Mouse (Mus musculus) left cerebral cortex, adult 2 months (tissue): ENCODE data around the gene Ppp1r9b. TPM values are rescaled to one million over a fixed set of nuclear protein-coding genes. Genes with fewer than 3 reads are reported as not detected.

ENCODE experiments used
- DNase-seq, 2 experiments: peaks; one replicate each; pipeline ENCODE4 v3.0.0; 2021 to 2022; ENCODE audit warnings: low spot score in 2 of 2, mixed read lengths in 1 of 2; ENCODE audit errors: extremely low spot score in 1 of 2
- H3K27ac ChIP-seq: fragments of 200-600 bp; 2 replicates; pipeline ENCODE4 v1.8.1; 2022
- H3K4me3 ChIP-seq: fragments of 200-600 bp; 2 replicates; pipeline ENCODE4 v1.8.1; 2022
- CTCF ChIP-seq: fragments of 200-600 bp; IDR thresholded peaks from 2 replicates; pipeline ENCODE4 v1.8.1; 2022; ENCODE audit warnings: antibody characterized with exemption, mild to moderate bottlenecking, moderate library complexity
- intact Hi-C: fragments of 180-260 bp; cut with DNase I; formaldehyde crosslinking; loops from one replicate; pipeline ENCODE4 v1.15.1; 2025
- total RNA-seq, 2 experiments: library from RNA; stranded (reverse); gene quantifications; 2 replicates each; pipeline ENCODE4 v1.2.3; 2021

Gene Ppp1r9b
- total RNA-seq, 2 experiments from 2014 or later = 709 to 735 TPM

DNA sequence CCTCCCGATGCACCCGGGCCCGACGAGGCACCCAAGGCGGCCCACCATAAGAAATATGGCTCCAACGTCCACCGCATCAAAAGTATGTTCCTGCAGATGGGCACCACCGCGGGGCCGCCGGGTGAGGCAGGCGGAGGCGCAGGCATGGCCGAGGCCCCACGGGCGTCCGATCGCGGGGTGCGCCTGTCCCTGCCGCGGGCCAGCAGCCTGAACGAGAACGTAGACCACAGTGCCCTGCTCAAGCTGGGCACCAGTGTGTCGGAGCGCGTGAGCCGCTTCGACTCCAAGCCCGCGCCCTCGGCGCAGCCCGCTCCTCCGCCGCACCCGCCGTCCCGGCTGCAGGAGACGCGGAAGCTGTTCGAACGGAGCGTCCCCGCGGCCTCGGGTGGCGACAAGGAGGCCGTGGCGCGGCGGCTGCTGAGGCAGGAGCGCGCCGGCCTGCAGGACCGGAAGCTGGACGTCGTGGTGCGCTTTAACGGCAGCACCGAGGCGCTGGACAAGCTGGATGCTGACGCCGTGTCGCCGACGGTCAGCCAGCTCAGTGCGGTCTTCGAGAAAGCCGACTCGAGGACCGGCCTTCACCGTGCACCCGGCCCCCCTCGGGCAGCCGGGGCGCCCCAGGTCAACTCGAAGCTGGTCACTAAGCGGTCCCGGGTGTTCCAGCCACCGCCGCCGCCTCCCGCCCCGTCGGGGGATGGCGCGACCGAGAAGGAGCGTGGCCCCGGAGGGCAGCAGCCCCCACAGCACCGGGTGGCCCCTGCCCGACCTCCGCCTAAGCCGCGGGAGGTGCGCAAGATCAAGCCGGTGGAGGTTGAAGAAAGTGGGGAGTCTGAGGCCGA is 1.0 kb downstream of the Ppp1r9b start:
- TF ChIP-seq CTCF = no peak
- Histone ChIP-seq H3K27ac (peak overlapping the region; percentile 98), H3K4me3 (peak overlapping the region; percentile 71)
- peak in 1 of 2 experiments; percentile 57 for DNase-seq
- intact Hi-C loops = loop anchor here (2.0 to 10.0 kb wide), 2 partner anchors 49 to 667 kb away; partner anchors contain the start of genes Ankrd40, Luc7l3 and Pdk2

DNA sequence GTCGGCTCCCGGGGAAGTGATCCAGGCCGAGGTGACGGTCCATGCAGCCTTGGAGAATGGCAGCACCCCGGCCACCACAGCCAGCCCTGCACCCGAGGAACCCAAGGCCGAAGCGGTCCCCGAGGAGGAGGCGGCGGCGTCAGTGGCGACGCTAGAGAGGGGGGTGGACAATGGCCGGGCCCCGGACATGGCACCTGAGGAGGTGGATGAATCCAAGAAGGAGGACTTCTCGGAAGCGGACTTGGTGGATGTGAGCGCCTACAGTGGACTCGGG is 1.6 kb downstream of the Ppp1r9b start:
- peak overlapping the region; percentile 71 for H3K4me3 ChIP-seq
- TF ChIP-seq CTCF = no peak
- DNase-seq = no peak
- intact Hi-C loops = loop anchor here (10.0 kb wide), 1 partner anchor 668 kb away; the partner anchor contains the start of genes Ankrd40 and Luc7l3
- peak overlapping the region; percentile 98 for H3K27ac ChIP-seq

DNA sequence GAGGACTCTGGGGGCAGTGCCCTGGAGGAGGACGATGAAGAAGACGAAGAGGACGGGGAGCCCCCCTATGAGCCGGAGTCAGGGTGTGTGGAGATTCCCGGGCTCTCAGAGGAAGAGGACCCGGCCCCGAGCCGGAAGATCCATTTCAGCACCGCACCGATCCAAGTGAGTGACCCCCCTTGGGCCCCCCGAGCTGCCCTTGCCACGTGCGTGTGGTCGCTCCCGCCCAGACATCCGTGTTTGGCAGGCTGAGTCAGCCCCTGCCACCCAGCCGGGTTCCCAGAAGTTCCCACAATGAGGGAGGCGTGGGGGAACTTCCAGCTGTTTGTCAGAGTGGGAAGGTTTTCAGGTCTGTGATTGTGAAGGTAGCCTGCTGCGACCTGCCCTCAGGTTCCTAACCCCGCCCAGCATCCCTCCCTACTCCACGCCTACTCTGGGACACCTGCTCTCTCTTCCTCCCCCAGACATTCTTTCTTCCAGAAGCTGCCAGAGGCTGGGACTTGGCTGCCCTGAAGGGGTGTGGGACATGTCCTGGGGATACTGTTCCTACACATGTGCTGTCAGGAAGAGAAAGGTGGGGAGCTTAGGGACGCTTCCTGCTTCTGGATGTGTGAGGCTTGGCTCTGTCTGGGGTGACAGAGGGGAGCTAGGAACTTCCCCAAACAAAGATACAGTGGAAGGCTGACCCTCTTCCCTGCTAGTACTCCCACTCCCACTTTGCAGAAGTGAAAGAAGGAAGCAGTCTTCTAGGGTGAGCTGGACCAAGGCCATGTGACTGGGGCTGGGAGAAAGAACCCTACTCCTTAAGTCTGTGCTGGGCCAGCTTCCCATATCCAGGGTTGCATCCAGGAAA is 2.1 kb downstream of the Ppp1r9b start:
- peak; percentile 50 to 61 for DNase-seq
- intact Hi-C loops = loop anchor here (10.0 kb wide), 1 partner anchor 668 kb away; the partner anchor contains the start of genes Ankrd40 and Luc7l3
- TF ChIP-seq CTCF = no peak
- Histone ChIP-seq H3K27ac (peak overlapping the region; percentile 98), H3K4me3 (peak overlapping the region; percentile 71)

DNA sequence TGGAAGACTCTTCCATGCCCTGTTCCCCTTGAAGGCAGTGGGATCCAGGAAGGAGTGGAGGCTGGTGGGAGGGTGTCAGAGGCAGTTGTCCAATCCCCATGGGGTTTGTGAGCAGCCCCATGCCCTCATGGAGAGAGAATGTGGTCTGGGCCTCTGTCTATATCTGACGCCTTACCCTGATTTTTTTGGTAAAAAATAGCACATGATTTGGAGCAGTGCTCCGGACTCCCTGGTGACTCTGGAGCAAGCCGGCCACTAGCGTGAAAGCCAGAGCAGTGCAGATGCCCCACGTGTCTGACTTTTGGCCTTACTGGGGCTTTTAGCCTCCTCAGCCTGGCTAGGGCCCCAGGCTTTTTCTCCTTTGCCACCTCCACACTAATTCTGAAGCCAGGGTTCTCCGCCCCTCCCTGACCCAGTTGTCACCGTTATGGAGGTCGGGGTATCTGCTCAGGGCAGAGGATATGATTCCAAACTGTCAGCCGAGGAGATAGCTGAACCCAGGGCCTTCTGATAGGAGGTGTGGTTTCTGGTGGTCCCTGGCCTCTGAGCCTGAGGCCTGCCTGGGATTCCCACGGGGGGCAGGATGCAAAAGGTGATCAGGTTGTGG is 3.5 kb downstream of the Ppp1r9b start:
- no peak for DNase-seq
- Histone ChIP-seq H3K4me3 (peak overlapping the region; percentile 71), H3K27ac (peak overlapping the region; percentile 98)
- intact Hi-C loops = loop anchor here (10.0 kb wide), 1 partner anchor 670 kb away; the partner anchor contains the start of genes Ankrd40 and Luc7l3
- no peak for TF ChIP-seq CTCF

DNA sequence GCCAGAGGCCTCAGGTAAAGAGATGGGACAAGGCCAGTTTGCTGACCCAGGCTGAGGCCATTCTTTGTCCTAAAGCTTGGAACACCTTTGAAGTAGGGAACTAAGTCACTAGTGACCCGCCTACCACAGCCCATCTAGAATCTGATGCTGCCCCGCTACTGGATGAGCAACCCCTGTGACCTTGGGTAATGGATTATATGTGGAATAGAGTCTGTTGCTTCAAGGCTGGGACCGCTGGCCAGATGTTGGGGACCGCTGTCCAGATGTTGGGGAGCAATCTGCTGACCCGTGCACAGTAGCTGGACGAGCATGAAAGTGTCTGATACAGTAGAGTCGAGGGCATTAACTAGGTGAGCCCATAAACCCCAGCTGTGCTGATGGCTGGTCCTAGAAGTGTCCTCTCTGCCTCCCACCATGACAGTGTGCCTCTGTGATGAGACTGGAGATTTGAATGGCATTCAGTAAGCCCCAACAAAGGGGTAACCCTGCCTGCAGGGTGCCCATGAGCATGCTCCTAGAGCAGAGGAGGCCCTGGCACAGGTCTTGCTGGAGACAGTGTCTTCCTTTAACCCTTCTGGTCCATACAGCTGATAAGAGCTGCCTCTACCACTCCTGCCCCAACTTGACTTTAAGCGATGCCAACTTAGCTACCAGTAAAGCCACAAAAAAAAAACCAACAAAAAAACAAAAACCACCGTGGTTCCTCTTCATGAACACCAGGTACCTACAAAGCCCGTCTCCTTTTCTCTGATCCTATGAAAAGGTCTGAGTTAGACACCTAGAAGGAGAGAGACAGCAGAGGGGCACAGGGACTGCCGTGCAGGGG is 4.3 kb downstream of the Ppp1r9b start:
- DNase-seq = no peak
- TF ChIP-seq CTCF = no peak
- intact Hi-C loops = loop anchor here (10.0 kb wide), 1 partner anchor 670 kb away; the partner anchor contains the start of genes Ankrd40 and Luc7l3
- no peak overlapping the region for H3K27ac ChIP-seq
- H3K4me3 ChIP-seq = peak overlapping the region; percentile 71

DNA sequence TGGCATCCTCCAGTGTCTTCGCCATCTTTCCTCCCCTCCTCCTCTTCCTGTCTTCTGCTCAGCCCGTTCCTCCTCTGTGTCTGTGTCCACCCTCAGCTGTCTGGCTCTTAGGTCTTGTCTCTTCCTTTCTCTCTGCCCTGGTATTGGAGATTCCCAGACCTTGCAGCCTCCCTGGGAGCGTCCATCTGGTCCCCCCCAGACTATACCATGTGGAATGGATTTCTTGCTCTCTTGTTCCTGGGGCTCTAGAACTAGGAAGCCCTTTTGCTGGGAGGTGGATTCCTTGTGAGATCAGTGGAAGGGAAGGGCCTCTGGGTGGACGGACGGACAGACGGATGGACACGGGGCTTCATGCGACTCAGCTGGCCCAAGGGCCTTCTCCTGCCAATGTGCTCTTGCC is 5.3 kb downstream of the Ppp1r9b start:
- intact Hi-C loops = loop anchor here (10.0 kb wide), 1 partner anchor 671 kb away; the partner anchor contains the start of genes Ankrd40 and Luc7l3
- Histone ChIP-seq H3K4me3 (no peak overlapping the region), H3K27ac (no peak overlapping the region)
- DNase-seq = no peak
- TF ChIP-seq CTCF = no peak

DNA sequence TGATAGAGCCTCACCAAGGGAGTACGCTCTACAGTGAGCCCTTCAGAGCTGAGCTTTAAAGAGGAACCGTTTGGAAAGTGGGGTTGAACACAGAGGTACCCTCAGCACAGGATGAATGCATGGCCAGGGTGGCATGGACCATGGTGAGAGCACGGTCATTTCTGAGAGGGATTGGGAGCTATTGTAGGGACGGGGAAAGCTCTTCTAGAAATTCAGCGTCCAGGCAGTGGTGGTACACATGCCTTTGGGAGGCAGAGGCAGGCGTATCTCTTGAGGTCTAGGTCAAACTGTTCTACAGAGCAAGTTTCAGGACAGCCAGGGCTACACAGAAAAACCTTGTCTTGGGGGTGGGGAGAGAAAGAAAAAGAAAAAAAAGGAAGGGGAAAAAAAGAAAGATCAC is 6.1 kb downstream of the Ppp1r9b start:
- intact Hi-C loops = loop anchor here (10.0 kb wide), 1 partner anchor 672 kb away; the partner anchor contains the start of genes Ankrd40 and Luc7l3
- DNase-seq = no peak
- Histone ChIP-seq H3K27ac (no peak overlapping the region), H3K4me3 (no peak overlapping the region)
- no peak for TF ChIP-seq CTCF

DNA sequence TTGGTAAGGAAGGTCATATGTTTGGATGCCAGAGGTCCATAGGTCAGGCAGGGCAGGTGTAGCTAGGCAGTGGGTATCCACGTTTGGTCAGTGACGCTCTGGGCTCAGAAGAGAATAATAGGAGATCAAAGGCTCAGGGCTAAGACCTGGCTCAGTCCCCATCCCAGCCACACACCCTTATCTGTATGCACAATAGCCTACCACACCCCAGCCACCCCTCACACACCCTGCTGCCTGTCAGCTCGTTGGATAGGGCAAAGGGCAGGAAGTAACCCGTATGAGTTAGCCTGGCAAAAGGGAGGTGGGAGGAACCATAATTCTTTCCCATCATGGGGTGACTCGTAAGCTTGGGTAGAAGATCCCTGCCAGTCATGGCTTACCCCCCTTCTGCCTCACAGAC is 6.8 kb downstream of the Ppp1r9b start:
- Histone ChIP-seq H3K4me3 (no peak overlapping the region), H3K27ac (peak overlapping the region; percentile 21)
- intact Hi-C loops = loop anchor here (10.0 kb wide), 1 partner anchor 673 kb away; the partner anchor contains the start of genes Ankrd40 and Luc7l3
- TF ChIP-seq CTCF = no peak
- no peak for DNase-seq

DNA sequence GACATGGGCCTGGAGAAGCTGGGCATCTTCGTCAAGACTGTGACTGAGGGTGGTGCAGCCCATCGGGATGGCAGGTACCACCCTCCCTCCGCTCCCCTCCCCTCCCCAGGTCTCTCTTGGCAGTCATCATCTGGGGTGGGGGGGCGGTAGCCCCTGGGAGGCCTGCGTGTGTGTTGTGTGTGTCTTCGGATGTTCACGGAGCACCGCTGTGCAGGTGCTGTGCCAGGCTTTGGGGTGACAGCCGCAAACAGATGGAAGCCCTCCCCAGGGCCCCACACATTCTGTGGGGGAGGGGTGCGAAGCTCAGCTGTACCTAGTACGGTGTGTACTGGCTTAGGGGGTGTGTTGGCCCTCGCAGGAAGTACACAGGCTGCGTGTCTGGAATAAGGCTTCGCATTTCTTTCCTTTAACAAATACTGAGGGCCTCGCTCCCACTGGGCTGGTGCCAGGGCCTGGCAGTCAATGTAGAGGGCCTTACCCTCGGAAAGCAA is 7.3 kb downstream of the Ppp1r9b start:
- DNase-seq = peak; percentile 62
- no peak overlapping the region for H3K4me3 ChIP-seq
- intact Hi-C loops = loop anchor here (10.0 kb wide), 1 partner anchor 673 kb away; the partner anchor contains the start of genes Ankrd40 and Luc7l3
- no peak for TF ChIP-seq CTCF
- peak overlapping the region; percentile 21 for H3K27ac ChIP-seq

DNA sequence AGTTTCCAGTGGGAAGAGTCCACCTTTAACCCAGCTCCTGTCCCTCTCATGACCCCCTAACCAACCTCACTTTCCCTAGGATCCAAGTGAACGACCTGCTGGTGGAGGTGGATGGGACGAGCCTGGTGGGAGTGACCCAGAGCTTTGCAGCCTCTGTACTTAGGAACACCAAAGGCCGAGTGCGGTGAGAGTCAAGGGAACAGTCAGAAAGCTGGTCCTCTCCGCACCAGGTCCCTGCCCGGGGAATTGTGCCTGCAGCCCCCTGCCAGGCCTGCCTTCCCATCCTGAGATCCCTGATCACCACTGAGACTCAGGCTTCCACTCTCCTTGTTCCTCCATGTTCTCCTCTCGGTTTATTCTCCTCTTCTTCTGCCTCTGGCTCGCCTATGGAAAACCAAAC is 9.3 kb downstream of the Ppp1r9b start:
- H3K27ac ChIP-seq = peak overlapping the region; percentile 47
- intact Hi-C loops = no loop called here

More for the DNA sequence above, 9.3 kb downstream of the Ppp1r9b start:
- no peak for DNase-seq
- no peak for TF ChIP-seq CTCF
- no peak overlapping the region for H3K4me3 ChIP-seq
